Mouse (Mus musculus) lung, postnatal 4 days (tissue): ENCODE measurements around the gene Cacnb4.

Experiments used
- DNase-seq, 2 experiments: peaks; one replicate each; pipeline ENCODE4 v3.0.0; 2021

Cacnb4 gene

DNA sequence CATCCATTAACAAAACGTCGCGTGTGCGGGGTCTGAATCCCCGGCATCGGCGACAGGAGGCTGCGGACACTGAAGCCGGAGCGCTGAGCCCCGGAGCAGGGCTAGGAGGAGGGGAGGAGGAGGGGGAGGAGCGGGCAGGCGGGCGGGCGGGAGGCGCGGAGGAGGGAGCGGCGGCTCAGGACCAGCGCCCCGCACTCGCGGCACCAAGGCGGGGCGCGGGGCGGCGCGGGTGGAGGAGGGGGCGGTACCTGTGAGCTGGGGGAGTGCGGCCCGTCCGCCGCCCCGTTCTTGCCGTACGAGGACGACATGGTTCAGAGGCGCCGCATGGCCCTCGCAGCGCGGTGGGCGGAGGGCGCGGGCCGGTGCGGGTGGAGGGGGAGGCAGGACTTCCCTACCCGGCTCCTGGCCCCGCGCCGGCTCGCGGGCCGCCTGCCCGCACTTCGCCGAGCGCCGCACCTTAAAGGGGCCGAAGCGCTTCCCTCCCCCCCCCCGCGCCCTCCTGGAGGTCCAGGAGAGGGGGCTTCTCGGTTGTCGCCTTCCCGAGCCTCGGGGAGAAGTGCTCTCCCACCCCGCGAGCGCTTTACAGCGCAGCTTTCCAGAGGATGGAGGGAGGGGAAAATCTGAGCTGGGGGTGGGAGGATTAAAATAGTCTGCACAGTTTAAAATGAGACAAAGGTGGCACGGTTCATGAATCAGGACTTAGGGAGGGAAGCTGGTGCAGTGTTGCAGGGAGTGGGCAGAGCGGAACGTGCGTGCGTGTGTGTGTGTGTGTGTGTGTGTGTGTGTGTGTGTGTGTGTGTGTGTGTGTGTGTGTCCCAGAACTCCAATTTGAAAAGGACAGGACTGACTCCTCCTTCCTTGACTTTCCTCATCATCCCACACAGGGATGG lies at the start of gene Cacnb4:
Gene Cacnb4 (minus strand): TSS at position 809 of the 890 bp plus-strand sequence.
- peak; percentile 45 to 65 for DNase-seq

DNA sequence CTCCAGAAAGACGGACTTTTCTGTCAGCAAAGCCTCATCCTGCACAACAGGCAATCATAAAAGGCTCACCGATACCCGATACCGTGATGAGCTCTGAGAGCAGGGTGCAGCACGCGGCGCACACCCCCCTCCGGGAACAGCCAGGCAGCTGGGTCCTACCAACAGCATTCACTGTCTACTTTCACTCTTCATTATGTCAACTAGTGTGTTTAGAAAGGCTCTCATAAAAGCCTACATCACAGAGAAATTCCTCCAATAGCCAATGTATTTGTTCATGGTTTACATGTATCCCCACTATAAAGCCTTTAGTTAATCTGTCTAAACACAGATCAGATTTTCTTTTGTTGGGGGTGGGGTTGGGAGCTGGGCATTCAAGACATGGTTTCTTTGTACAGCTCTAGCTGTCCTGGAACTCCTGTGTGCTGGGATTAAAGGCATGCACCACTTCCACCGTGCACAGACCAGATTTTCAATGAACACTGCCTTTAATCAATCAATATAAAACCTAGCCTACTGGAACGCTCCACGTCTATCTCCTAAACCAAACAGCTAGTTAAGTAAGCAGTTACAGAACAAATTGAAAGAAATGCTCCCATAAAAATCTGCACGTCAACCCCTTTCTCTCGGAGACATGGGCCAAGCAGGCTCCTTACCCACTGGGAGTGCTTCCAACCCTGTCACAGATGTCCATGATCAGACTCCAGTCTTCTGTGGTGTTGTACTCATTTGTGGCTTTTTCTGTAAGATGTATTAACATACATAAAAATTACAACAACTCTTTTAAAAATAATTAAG lies 43.8 kb upstream of the Cacnb4 start:
- peak in 1 of 2 experiments; percentile 25 for DNase-seq

DNA sequence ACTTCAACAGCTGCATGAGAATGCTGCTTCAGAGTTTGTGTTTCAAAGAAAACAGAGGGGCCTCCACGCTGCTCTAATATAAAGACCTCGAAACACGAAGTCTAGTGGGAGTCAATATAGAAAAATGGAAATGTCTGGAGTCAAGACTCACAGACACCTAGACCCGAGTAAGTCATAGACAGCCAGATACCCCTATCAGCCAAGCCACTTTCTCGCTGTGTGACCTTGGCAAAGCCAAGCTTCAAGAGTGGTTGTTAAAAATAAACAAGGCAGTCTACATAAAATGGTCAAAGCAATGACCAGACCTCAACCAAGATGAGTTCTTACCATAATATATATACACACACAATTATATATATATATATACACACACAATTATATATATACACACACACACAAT lies 40.4 kb upstream of the Cacnb4 start:
- DNase-seq: no peak

DNA sequence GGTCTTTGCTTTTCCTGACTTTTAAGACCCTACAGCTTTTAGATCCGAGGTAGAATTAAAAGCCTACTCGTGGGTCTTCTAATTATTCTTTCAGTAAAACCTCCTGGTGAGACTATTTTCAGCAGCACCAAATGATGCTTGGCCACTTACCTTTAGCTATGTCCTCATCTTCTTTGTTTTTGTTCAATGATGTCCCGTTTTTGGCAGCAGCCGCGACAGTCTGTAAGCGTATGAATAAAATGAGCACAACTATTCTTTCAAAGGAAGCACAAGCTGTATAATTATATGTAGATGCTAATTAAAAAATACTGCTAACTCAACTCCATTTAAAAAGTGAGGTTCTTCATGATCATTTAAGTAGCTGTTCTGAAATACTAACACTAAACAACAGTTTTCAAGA lies 38.9 kb upstream of the Cacnb4 start:
- DNase-seq: no peak

DNA sequence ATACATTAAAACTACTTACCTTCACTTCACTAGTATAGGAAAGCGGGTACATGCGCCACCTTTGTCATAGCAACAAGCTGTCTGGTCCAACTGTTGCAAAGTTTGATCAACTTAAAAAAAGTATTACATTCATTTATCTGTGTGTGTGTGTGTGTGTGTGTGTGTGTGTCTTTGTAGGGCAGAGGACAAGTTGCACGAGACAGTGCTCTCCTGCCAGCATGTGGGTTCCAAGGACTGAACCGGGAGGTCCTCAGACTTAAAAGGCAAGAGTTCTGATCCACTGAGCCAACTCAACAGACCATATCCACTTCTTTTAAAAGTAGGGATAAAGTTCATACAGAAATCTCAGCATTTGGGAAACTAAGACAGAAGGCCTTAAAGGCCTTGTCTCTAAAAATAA lies 37.5 kb upstream of the Cacnb4 start:
- DNase-seq: no peak

DNA sequence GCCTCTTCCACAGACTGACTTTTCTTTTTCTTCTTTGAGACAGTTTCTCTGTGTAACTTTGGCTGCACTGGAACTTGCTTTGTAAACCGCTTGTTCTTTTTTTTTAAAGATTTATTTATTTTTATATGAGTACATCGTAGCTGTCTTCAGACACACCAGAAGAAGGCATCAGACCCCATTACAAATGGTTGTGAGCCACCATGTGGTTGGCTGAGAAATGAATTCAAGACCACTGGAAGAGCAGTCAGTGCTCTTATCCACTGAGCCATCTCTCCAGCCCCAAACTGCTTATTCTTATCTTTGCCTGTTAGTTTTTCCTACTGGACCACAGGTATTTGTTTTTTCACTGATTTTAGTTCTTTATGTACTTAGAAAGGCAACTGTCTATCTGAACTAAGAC lies 34.2 kb upstream of the Cacnb4 start:
- no peak for DNase-seq

DNA sequence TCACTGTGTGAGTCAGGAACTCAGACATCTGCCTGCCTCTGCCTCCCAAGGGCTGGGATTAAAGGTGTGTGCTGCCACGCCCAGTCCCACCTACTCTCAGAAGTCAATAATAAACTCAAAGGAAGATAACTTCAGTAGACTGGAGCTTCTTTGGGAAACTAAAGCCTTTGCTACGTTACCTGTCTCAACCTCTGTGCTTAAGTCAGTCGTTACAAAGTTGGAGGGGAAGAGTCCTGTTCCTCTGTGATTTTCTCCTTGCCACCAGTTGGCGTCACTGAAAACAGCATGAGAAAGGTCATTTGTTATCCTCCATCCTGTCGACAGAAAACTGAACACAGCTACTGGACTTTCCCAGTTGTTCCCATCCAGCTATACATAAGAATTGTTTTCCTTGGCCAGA lies 32.8 kb upstream of the Cacnb4 start:
- no peak for DNase-seq

DNA sequence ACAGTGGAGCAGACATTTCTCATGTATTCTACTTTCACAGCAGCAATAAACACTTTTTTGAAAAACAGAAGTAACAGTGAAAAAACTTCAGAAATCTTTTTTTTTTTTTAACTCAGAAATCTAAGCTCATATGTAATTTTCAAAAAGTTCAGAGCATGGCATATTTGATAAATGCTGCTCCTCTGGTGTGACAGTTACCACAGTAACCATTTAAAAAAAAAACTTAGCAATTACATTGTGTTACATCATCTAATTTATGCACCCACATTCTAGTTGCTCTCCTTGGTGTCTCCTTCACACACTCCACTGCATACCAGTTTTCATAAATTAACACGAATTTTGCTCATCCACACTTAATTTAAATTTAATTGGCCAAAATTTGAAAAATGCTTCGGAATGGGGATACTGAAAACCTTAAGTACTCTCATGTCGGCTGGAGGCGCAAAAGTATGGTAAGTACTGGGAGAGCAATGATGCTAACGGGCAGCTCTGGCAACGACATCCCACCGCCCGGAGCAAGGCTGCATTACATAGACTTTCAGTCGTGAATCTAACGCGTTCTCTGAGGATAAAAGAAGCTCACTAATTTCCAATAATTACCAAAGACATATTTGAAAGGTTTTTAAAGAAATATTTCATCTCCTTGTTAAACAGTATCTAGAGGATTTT lies 24.9 kb upstream of the Cacnb4 start:
- DNase-seq: no peak

DNA sequence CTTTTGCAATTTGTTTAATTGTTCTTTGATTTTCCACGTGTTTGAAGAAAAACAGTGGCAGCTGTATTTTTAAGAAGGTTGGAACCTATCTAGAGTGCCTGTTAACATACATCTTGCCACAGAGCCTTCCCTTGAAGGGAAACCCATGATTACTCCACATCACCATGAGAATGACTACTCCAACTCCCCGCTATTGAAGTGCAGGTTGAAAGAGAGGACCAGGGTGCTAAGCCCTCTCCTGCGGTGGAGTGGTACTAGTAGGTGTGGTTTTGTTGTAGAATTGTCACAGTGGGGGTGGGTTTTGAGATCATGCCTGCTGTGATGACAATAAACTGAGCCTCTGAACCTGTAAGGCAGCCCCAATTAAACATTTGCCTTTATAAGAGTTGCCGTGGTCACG lies 23.7 kb upstream of the Cacnb4 start:
- DNase-seq: no peak

DNA sequence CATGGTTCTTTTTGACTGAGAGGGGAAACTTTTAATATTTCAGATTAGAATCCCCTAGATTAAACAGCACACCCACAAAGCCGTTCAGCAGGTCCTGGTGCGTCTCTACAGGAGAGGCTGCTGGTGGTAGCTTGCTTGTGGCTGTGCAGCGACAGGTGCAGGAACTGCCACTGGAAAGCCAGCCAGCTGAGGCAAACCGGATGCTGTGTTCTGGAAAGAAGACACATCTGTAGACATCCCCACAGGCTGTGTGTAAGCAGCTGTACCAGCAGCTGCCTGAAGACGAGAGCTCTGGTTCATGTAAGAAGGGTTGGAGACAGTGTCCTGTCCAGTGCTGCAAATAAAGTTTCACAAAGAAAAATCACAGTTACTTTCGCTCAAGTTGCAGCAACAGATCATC lies 18.0 kb upstream of the Cacnb4 start:
- DNase-seq: no peak

DNA sequence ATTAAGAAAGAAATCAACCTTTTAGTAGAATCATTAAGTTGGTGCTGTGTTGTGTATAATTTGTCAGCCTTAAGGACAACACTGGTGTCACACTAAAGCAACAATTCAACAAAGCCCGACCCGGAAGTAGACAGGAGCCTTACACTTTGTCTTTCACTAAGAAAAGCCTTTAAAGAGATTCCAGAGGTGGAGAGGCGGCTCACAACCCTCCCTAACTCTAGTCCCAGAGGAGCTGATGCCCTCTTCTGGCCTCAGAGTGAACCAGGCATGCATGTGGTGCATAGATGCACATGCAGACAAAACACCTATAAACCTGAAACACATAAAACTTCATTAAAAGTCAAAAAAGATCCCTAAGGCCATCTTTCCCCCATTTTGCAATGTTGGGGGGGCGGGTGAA lies 15.1 kb upstream of the Cacnb4 start:
- DNase-seq: no peak

DNA sequence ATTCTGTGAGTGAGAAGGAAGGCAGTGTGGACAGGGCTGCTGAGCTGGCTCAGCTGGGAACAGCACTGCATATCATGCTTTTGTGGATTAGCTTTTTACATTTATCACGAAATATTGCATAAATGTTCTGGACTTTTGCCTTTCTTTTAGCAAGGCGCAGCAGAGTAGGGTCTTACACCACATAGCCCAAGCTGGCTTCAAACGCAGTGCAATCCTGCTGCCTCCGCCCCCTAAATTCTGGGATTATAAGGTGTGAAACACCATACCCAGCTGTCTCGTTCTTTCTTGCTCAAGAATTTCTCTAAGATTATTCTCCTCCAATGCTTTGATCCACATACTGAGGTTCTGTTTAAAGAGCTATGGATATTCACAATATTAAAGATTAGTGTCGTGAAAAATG lies 10.0 kb upstream of the Cacnb4 start:
- peak; percentile 18 to 66 for DNase-seq

DNA sequence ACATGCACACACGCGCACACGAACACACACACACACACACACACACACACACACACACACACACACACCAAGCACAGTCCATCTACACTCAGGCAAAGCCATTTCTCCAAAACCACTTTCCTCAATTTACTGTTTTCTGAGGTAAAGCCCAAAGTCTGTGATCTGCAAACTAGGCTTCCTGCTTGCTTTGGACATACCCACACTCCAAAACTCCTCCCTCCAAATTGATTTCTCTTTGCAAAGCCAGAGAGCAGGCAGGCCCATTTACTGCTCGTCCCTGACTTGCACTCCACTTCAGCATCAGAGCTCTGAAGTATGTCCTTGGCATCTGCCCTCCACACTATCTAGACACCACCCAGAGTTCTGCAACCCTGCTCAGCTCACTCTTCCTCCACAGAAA lies 958 bp upstream of the Cacnb4 start:
- no peak for DNase-seq

DNA sequence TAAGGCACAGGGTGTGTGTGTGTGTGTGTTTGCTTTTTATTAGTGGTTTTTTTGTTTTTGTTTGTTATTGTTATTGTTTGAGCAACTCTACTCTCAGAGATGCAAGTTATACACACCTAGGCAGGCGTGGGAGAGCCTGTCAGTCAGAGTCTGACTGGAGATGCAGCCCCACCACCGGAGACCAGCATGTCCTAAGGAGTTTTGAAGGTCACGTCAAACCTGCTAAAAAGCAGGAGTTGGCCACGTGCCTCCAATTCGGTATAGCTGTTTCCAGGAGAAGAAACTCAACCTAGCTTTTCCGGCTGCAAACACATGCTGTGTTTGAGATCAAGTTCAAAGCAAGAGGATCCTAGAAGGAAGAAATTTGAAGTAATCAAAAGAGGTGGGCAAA lies 277 bp upstream of the Cacnb4 start:
- no peak for DNase-seq

DNA sequence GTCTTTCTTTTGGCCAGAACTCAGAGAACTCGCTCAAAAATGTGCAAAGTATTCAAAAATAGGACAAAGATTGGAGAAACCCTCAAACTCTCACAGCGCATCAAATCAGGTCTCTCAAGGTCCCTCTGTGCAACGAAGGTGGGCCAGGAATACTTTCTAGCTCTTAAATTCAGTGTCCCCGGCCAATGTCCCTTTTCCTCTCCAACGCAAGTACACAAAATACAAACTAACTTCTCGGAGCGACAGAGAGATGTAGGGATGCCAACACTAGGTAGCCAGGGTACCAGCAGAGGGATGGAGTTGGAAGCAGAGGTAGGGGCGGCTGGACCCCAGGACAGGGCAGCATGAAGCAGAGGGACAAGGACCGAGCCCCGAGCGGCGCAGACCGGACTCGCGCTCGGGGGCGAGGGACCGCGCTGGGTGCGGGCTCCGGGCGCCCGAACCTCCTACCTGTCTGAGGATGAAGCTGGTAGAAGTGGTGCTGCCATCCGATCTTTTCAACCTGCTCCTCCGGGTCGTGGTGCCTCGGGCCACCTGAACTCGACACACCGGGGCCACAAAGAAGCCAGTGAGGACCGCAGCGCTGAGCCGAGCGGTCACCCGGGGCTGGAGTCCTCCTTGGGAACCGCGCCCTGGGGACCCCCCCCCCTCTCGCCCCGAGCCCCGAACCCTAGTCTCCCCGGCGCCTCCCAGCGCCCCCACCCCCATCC lies 1.2 kb downstream of the Cacnb4 start:
- DNase-seq: peak in 1 of 2 experiments; percentile 7

DNA sequence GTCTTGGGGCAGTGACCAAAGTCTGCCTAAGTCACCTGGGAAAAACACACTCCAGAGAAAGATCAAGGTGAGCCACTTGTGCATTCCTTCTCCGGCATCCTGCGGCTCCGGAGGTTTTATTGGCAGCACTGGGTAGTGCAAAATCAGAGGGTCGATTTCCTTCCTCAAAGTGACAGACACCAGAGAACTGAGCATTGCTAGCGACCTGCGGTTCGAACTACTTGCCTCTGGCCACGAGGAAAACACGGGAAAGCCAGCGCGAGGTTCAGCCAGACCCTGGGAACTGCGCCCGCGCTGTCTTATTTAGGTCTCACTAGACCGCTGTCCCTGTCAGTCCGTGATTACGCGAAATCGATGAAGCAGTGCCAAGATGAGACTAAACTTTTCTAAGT lies 1.7 kb downstream of the Cacnb4 start:
- DNase-seq: peak; percentile 8 to 38

DNA sequence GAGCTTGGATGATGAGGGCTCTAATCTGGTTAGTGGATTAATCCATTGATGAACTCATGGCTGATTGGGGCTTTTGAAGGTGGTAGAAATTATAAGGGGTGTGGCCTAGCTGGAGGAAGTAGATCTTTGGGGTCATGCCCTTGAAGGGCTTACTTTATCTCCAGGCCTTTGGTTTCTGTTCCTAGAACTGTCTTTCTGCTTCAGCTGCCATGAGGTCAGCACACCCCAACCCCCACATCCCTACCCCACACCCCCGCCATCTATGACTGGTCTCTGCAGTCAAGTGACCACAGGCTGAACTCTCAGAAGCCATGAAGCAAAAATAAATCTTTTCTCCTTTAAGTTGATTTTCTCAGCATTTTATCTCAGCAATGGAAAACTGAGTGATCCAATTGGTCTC lies 3.5 kb downstream of the Cacnb4 start:
- no peak for DNase-seq

DNA sequence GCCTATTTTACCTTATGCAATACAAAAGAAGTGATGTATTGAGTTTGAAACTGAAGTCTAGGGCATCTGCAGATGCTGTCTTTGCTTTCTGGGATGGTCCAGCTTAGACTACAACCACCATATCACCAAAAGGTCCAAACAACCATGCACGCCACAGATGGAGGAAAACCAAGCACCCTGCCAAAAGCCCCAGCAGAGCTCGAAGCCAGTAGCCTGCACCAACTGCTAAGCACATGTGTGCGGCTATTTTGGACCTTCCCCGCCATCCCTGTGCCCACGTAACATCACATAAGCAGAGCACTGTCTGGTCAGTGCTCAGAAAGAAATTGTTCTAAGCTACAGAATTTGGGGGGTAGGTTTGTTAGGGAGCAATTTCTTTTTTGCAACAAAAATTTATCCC lies 5.9 kb downstream of the Cacnb4 start:
- DNase-seq: no peak

DNA sequence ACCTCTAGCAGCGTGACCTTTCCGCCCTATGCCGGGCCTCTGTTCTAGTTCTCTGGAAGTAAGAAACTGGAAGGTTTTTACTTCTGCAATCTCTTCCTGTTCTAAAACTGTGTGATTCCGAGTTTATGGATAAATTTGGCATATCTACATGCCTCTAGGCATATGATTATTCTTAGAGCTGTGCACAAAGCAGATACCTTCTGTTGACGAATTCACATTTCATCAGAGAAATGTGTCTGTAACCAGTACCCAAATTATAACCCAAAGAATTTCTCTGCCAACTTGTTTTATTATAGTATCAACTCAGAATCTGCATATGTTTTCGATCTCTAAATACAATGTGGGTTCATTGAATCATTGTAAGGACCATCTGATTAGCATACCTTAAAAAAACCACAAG lies 8.2 kb downstream of the Cacnb4 start:
- no peak for DNase-seq

DNA sequence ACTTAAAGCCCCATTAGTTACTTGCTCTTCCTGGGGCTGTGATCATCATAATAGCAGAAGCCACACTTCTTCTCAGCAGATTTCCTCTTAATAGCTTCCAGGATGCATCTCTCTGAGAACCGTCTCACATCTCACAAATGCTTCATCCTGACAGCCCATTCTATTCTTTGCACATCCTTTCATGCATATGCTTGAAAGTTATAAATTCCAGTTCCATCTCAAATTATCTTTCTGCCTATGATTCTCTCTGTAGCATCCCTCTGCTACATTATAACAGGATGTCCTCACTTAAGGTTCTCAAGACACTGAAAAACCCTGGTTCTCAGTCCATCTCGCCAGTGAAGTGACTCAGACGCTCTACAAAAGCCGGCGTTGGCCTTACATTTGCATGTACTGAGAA lies 19.9 kb downstream of the Cacnb4 start:
- DNase-seq: no peak

DNA sequence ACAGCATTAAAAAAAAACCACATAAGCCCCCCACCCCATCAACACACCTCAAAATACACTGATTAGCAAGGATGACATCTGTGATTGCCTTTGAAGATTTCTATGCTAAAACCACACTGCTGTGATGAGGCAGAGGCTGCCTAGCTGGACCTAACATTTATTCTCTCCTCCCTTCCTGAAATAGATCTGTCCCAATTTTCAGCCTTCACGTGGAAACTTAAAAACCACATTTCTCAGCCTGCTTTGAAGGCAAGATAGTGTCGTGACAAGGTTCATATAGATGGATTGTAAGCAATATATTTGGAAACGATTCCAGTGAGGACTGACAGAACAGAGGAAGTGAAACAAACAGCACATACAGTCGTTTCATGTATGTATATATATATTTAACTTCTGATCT lies 22.1 kb downstream of the Cacnb4 start:
- no peak for DNase-seq

DNA sequence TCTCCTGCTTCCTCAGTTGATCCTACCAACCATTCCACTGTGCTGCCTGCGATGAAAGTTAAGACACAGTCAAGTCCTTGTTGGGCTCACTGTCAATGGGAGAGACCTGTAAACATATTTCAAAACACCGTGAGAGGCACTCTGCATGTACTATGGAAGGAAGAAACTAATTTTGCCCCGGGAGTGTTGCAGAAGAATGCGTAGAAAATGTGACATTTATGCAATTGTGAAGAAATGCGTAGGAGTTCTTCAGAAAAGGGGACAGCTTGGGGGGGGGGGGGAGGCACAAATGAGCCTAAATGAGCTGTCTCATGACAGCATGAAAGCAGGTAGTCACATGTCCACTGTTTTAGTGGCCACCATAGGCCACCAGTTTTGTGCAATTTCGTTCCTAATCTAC lies 25.1 kb downstream of the Cacnb4 start:
- no peak for DNase-seq
